Mouse (Mus musculus): ENCODE results near the gene Tmem253.
A peak's percentile ranks its signal among the peaks of the same experiment; 100 is the strongest.

Tmem253 gene

GRCm38 (mm10) chr14:52008321-52009203, 6.9 kb upstream of the Tmem253 start:
- peak; percentile 90 for DNase-seq (ENCODE audit: low read depth)

DNA sequence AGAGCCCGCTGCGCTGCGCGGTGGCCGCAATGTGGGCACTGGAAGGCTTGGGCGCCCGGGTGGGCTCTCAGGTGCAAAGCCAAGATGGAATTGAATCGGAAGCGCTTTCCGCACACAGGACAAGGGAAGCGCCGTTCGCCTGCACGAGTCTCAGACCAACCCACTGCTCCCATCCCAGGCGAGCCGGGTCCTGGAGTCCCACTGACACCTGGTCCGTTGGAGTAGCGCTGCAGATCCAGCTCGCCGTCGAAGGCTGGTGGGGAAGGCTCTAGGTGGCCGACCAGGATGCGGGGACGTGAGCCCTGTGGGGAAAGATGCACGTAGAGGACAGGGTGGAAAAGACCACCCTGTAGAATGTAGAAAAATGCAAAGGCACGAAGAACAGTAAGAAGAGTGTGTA, 6.1 kb upstream of the Tmem253 start:
- DNase-seq (ENCODE audit: low read depth) = no peak

GRCm38 (mm10) chr14:52009841-52010240, 5.6 kb upstream of the Tmem253 start:
- no peak for DNase-seq (ENCODE audit: low read depth)

GRCm38 (mm10) chr14:52010446-52011111, 4.9 kb upstream of the Tmem253 start:
- DNase-seq (ENCODE audit: low read depth) = no peak

GRCm38 (mm10) chr14:52011683-52012082, 3.8 kb upstream of the Tmem253 start:
- DNase-seq (ENCODE audit: low read depth) = peak; percentile 46

DNA sequence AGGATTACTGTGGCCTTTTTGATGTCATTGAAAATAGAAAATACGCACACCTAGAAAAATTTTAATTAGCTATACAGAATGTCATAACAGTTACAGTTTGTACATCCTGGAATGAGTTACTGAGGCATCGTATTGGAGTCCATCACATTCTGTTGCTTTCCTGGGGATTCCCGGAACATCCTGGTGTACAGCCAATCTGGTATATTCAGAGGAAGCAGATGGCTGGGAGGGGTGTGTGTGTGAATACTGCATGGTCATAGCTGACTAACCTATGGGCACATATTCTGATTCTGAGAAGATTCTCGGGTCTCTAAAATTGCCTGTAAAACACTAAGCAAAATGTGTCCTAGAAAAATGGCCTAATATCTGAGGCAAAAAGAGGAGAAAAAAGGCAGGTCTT, 3.4 kb upstream of the Tmem253 start:
- peak; percentile 49 for DNase-seq (ENCODE audit: low read depth)

DNA sequence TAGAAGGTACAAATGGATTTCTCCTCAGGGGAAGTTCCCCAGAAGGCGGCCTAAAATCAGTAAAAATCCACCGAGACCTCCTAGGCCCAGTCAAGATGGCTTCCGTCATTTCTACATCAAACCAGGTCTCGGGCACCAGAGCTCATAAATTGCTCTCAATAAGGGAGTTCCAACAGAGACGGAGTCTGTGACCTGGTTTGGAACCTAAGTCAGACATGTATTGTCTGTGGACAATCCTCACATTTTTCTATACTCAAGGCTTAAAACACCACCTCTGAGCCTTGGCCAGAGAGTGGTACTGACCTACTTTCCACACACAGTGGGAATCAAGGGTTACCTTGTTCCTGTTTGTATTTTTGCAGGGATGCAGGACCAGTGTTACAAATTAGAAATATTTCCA, 2.9 kb upstream of the Tmem253 start:
- DNase-seq (ENCODE audit: low read depth) = no peak

DNA sequence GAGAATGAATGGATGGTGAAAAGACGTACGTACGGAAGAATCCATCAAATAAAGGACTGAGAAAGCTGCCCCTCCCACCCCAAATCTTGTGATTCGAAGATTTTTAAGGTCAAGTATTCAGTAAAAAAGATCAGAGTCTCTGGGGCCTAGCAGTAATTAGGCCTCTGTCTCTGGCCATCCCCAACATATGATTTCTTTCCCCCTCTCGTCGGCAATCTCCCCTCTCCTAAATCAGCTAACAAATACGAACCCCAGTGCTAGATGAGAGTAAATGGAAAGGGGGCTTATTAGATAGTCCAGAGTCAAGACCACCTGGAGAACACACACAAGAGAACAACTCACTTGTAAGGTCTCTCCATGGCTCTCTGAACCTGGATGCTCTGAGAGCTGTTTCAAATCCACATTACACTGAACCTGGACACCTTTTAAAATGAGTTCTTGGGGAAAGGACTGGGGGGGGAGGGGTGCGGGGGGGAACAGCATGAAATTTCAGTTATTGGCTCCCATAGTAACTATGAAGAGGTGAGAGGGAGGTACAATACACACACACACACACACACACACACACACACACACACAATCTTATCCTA, 2.3 kb upstream of the Tmem253 start:
- DNase-seq (ENCODE audit: low read depth) = no peak

DNA sequence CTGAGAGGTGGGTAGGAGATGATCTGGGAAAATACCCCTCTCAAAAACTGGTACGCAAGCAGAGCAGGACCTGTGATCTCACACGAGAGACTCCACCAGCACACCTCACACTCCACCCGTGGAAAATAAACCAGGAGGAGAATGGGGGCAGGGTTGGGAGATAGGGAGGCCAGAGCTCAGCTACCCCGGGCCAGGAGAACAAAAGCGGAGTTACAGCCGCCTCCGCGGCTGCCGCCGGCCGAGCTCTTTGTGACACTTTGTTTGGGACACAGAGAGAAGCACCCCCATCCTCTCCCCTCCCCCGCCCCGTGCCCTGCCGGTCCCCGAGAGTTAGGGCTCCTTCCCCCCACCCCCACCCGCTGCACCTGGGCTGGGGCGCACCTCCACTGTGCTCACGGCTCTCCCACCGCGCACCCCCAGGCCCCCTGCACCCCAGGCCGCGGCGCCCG, 1.7 kb upstream of the Tmem253 start:
- peak; percentile 12 for DNase-seq (ENCODE audit: low read depth)

- no peak for DNase-seq (ENCODE audit: low read depth)
These were observed 1.1 kb upstream of the Tmem253 start for GRCm38 (mm10) chr14:52014271-52014760.

GRCm38 (mm10) chr14:52014761-52015311, 622 bp upstream of the Tmem253 start:
- peak; percentile 71 for DNase-seq (ENCODE audit: low read depth)

- DNase-seq (ENCODE audit: low read depth) = no peak
These were observed 1.4 kb downstream of the Tmem253 start for GRCm38 (mm10) chr14:52016625-52017405.

DNA sequence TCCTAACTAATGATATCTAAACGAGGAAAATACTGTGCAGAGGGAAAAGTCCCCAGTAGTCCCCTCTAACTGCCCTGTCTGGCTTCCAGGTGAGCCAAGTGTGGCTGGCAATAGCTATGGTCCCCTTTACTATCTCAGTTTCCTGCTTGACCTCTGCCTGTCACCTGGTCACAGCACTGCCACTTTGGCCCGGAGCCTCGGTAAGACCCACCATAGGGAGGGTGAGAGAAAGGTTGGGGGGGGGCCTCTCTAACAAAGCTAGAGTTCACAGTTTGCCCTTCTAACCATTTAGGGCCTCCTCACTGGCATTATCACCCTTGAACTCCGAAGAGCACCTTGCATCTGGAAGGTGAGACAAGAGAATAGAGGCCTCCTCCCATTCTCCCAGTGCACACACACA, 2.2 kb downstream of the Tmem253 start:
- DNase-seq (ENCODE audit: low read depth) = no peak

DNA sequence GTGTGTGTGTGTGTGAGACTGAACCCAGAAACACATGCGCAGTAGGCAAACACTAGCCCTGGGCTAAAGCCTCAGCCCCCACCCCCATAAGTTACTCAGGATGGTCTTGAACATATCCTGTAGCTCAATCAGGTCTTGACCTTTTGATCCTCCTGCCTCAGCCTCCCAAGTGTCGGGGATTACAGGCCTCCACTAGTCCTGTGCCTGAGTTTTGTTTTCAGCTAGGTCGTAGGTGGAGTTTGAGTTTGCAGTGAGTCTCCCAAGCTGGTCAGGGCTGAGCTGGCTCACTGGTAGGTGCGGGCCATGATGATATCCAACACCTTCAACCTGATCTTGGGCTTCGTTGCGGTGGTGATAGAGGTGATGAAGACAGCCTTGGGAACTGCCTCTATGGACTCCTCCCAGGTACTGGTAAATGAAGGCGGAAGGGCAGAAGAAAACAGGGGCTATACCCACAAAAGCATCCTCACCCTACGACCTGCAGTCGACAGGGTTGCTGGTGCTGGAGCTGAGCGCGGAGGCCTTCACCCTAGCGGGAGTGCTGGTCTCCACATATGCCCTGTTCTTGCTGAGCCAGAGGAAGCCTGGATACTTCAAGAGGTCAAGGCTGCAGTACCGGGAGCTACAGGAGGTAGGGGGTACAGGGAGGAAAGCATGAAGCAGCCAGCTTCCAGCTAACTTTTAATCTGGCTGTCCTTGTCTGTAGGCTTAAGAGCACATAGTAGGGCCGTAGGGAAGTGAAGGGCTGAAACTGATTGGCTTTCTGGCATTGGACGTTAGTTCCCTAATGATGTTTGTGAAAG, 3.0 kb downstream of the Tmem253 start:
- no peak for DNase-seq (ENCODE audit: low read depth)

GRCm38 (mm10) chr14:52019051-52019589, 3.7 kb downstream of the Tmem253 start:
- DNase-seq (ENCODE audit: low read depth) = no peak

GRCm38 (mm10) chr14:52019590-52020340, 4.3 kb downstream of the Tmem253 start:
- peak; percentile 97 for DNase-seq (ENCODE audit: low read depth)

GRCm38 (mm10) chr14:52020486-52021137, 5.2 kb downstream of the Tmem253 start, which contains the start of gene Zfp219:
Gene Zfp219, minus strand, starts transcription at chr14:52020733.
- DNase-seq (ENCODE audit: low read depth) = peak; percentile 81

DNA sequence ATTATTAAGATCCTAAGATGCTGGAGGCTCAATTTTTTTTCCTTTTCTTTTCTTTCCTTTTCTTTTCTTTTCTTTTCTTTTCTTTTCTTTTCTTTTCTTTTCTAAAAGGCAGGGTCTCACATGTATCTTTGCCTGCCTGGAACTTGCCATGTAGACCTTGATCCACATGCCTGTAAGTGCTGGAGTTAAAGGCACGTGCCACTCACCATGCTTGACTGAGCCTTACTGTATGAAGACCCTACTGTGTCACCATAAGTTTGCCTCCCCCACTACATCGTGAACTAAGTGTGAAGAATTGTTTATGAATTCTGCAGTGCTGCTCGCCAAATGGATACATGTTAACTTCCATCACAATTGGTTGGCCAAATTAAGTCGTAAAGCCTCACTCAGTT, 5.7 kb downstream of the Tmem253 start:
- no peak for DNase-seq (ENCODE audit: low read depth)

GRCm38 (mm10) chr14:52021568-52022212, 6.2 kb downstream of the Tmem253 start:
- DNase-seq (ENCODE audit: low read depth) = no peak
